Mouse (Mus musculus): ENCODE data around the gene Hoxa10.

- TF ChIP-seq POLR2A (IDR thresholded peaks at IDR 0.05; ENCODE audit: low read depth, low read length) (no peak), CTCF (conservative IDR thresholded peaks at IDR 0.05; ENCODE audit: insufficient read depth, insufficient read length, low read depth, low read length) (no peak)
Measured at GRCm38 (mm10) chr6:52208072-52208867, 32.4 kb downstream of the Hoxa10 start, which contains the start of gene Hoxa6.
